Mouse (Mus musculus): ENCODE results near the gene Unc5c. TPM values are rescaled to one million over a fixed set of nuclear protein-coding genes. Genes with fewer than 3 reads are reported as not detected.

Gene Unc5c
- total and polyA plus RNA-seq, 2 experiments from 2014 or later = 0.29 to 2.4 TPM

GRCm38 (mm10) chr3:141818615-141819312 is 353.7 kb downstream of the Unc5c start:
- ATAC-seq (ENCODE audit: insufficient read depth, low read depth) (no peak), DNase-seq (ENCODE audit: low spot score) (no peak)
- no peak overlapping the region for H3K4me2 ChIP-seq (ENCODE audit: low read depth, low read length)
- no peak overlapping the region for H3K9ac ChIP-seq (replicated peaks; ENCODE audit: low read depth, low read length)
- 38% methylated on average over 3 of the region's 3 CpGs for WGBS
- H3K27me3 ChIP-seq (ENCODE audit: control insufficient read depth, insufficient read depth, low read length) = no peaks in the 10 kb centered on the region
- H3K27ac ChIP-seq (ENCODE audit: low read depth) = no peak overlapping the region
- TF ChIP-seq EP300 (IDR thresholded peaks at IDR 0.05; ENCODE audit: low read depth) = no peak
- no peak for TF ChIP-seq CTCF (IDR thresholded peaks at IDR 0.05; ENCODE audit: low read depth)
- H3K4me3 ChIP-seq (ENCODE audit: low read depth, low read length) = no peak overlapping the region
- no peaks in the 10 kb centered on the region for H3K36me3 ChIP-seq (replicated peaks; ENCODE audit: control insufficient read depth, insufficient read depth, low read length)
- no peaks in the 10 kb centered on the region for H3K4me1 ChIP-seq (ENCODE audit: control insufficient read depth, insufficient read depth)
- no peaks in the 10 kb centered on the region for H3K9me3 ChIP-seq (replicated peaks; ENCODE audit: control insufficient read depth, low read length)

GRCm38 (mm10) chr3:141819331-141819941 is 354.4 kb downstream of the Unc5c start:
- Histone ChIP-seq H3K4me3 (ENCODE audit: low read depth, low read length) (no peak overlapping the region), H3K9ac (replicated peaks; ENCODE audit: low read depth, low read length) (no peak overlapping the region), H3K27me3 (ENCODE audit: control insufficient read depth, insufficient read depth, low read length) (no peaks in the 10 kb centered on the region), H3K4me2 (ENCODE audit: low read depth, low read length) (no peak overlapping the region), H3K9me3 (replicated peaks; ENCODE audit: control insufficient read depth, low read length) (no peaks in the 10 kb centered on the region), H3K4me1 (ENCODE audit: control insufficient read depth, insufficient read depth) (no peaks in the 10 kb centered on the region), H3K36me3 (replicated peaks; ENCODE audit: control insufficient read depth, insufficient read depth, low read length) (no peaks in the 10 kb centered on the region), H3K27ac (ENCODE audit: low read depth) (no peak overlapping the region)
- ATAC-seq (ENCODE audit: insufficient read depth, low read depth) (no peak), DNase-seq (ENCODE audit: low spot score) (no peak)
- WGBS = 31% methylated on average over 13 of the region's 13 CpGs
- TF ChIP-seq CTCF (IDR thresholded peaks at IDR 0.05; ENCODE audit: low read depth) (no peak), EP300 (IDR thresholded peaks at IDR 0.05; ENCODE audit: low read depth) (no peak)

- no peak for ATAC-seq (ENCODE audit: insufficient read depth, low read depth)
Observed at GRCm38 (mm10) chr3:141828301-141828700, 363.3 kb downstream of the Unc5c start.

GRCm38 (mm10) chr3:141831135-141831534 is 366.1 kb downstream of the Unc5c start:
- peak; percentile 60 for DNase-seq (ENCODE audit: low spot score)
- H3K4me3 ChIP-seq (ENCODE audit: low read depth, low read length) = no peak overlapping the region
- WGBS = 10% methylated on average over 3 of the region's 3 CpGs
- TF ChIP-seq EP300 (IDR thresholded peaks at IDR 0.05; ENCODE audit: low read depth) (no peak), CTCF (IDR thresholded peaks at IDR 0.05; ENCODE audit: low read depth) (peak; percentile 71)
- ATAC-seq (ENCODE audit: insufficient read depth, low read depth) = no peak; the same call in 1 of the 2 replicates
- H3K9ac ChIP-seq (replicated peaks; ENCODE audit: low read depth, low read length) = no peak overlapping the region
- H3K36me3 ChIP-seq (replicated peaks; ENCODE audit: control insufficient read depth, insufficient read depth, low read length) = no peaks in the 10 kb centered on the region
- no peaks in the 10 kb centered on the region for H3K27me3 ChIP-seq (ENCODE audit: control insufficient read depth, insufficient read depth, low read length)
- H3K4me2 ChIP-seq (ENCODE audit: low read depth, low read length) = no peak overlapping the region
- H3K9me3 ChIP-seq (replicated peaks; ENCODE audit: control insufficient read depth, low read length) = no peaks in the 10 kb centered on the region
- H3K27ac ChIP-seq (ENCODE audit: low read depth) = no peak overlapping the region
- no peaks in the 10 kb centered on the region for H3K4me1 ChIP-seq (ENCODE audit: control insufficient read depth, insufficient read depth)

More at GRCm38 (mm10) chr3:141828301-141828700, 363.3 kb downstream of the Unc5c start:
- Histone ChIP-seq H3K36me3 (replicated peaks; ENCODE audit: control insufficient read depth, insufficient read depth, low read length) (no peaks in the 10 kb centered on the region), H3K4me2 (ENCODE audit: low read depth, low read length) (no peak overlapping the region), H3K27ac (ENCODE audit: low read depth) (no peak overlapping the region), H3K9me3 (replicated peaks; ENCODE audit: control insufficient read depth, low read length) (no peaks in the 10 kb centered on the region), H3K27me3 (ENCODE audit: control insufficient read depth, insufficient read depth, low read length) (no peaks in the 10 kb centered on the region), H3K4me1 (ENCODE audit: control insufficient read depth, insufficient read depth) (no peaks in the 10 kb centered on the region), H3K9ac (replicated peaks; ENCODE audit: low read depth, low read length) (no peak overlapping the region), H3K4me3 (ENCODE audit: low read depth, low read length) (no peak overlapping the region)
- TF ChIP-seq CTCF (IDR thresholded peaks at IDR 0.05; ENCODE audit: low read depth) = no peak
- TF ChIP-seq EP300 (IDR thresholded peaks at IDR 0.05; ENCODE audit: low read depth) = no peak
- no peak for DNase-seq (ENCODE audit: low spot score)
- WGBS = 77% methylated on average over 5 of the region's 5 CpGs

- H3K36me3 ChIP-seq (replicated peaks; ENCODE audit: control insufficient read depth, insufficient read depth, low read length) = no peaks in the 10 kb centered on the region
- H3K27me3 ChIP-seq (ENCODE audit: control insufficient read depth, insufficient read depth, low read length) = no peaks in the 10 kb centered on the region
- no peak overlapping the region for H3K9ac ChIP-seq (replicated peaks; ENCODE audit: low read depth, low read length)
- H3K27ac ChIP-seq (ENCODE audit: low read depth) = no peak overlapping the region
- WGBS = 39% methylated on average over 7 of the region's 7 CpGs
- H3K4me1 ChIP-seq (ENCODE audit: control insufficient read depth, insufficient read depth) = no peaks in the 10 kb centered on the region
- peak; percentile 26 for DNase-seq (ENCODE audit: low spot score)
- no peak for ATAC-seq (ENCODE audit: insufficient read depth, low read depth)
- no peak overlapping the region for H3K4me3 ChIP-seq (ENCODE audit: low read depth, low read length)
- TF ChIP-seq EP300 (IDR thresholded peaks at IDR 0.05; ENCODE audit: low read depth) (no peak), CTCF (IDR thresholded peaks at IDR 0.05; ENCODE audit: low read depth) (peak; percentile 67)
- no peak overlapping the region for H3K4me2 ChIP-seq (ENCODE audit: low read depth, low read length)
- no peaks in the 10 kb centered on the region for H3K9me3 ChIP-seq (replicated peaks; ENCODE audit: control insufficient read depth, low read length)
Observed at GRCm38 (mm10) chr3:141838864-141839263, 373.8 kb downstream of the Unc5c start.
